Mouse (Mus musculus): ENCODE measurements at regions not wholly inside any gene's neighbourhood (a gene's known extent, or its start where the extent isn't known, plus 50 kb on each side); places are given as distances from the start of the nearest gene placed in this dataset.

DNA sequence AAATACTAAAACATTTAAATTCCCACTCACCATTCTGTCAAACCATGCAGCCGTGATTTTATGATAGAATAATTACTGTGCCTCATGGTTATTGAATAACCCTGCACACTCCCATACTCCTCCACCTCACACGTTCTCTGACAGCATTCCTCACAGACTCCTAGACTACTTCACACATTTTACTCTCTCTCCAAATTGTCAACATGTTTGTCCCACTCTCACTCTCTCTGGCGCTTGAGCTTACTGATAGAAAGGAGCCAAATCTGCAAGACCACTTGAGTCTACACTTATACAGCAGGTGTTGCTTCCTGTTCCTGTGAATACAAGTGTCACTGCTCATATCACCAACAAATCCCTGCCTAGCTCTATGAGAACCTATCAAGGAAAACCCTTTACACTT is 102.9 kb upstream of the Sema3a start:
- H3K79me2 ChIP-seq (ENCODE audit: control insufficient read depth, insufficient read depth, low read length, poor library complexity), result no peaks in the 10 kb centered on the region
- no peaks in the 10 kb centered on the region for H3K9me3 ChIP-seq (replicated peaks; ENCODE audit: insufficient read depth, low read length)
- no peaks in the 10 kb centered on the region for H3K4me1 ChIP-seq (ENCODE audit: control insufficient read depth in 1 of 2, insufficient read depth in 2 of 2, low read length in 2 of 2)
- DNase-seq (ENCODE audit: low read depth, low spot score), result no peak
- TF ChIP-seq MXI1 (IDR thresholded peaks at IDR 0.05; ENCODE audit: low read depth, low read length) (no peak), POLR2AphosphoS5 (IDR thresholded peaks at IDR 0.05; ENCODE audit: borderline replicate concordance, low read depth, low read length) (no peak), RAD21 (IDR thresholded peaks at IDR 0.05; ENCODE audit: low read depth, low read length) (no peak), MAX (IDR thresholded peaks at IDR 0.05; ENCODE audit: low read length) (no peak), TBP (IDR thresholded peaks at IDR 0.05; ENCODE audit: low read depth, low read length) (no peak), HCFC1 (IDR thresholded peaks at IDR 0.05; ENCODE audit: low read depth, low read length) (no peak), ETS1 (IDR thresholded peaks at IDR 0.05; ENCODE audit: low read depth, low read length) (no peak), TAL1 (IDR thresholded peaks at IDR 0.05; ENCODE audit: low read length) (no peak), TCF12 (IDR thresholded peaks at IDR 0.05; ENCODE audit: low read depth, low read length) (no peak), SIN3A (IDR thresholded peaks at IDR 0.05; ENCODE audit: low read length) (no peak), UBTF (IDR thresholded peaks at IDR 0.05; ENCODE audit: borderline replicate concordance, insufficient read depth, low read depth, low read length) (no peak), ZC3H11A (IDR thresholded peaks at IDR 0.05; ENCODE audit: low read depth, low read length) (no peak), USF2 (IDR thresholded peaks at IDR 0.05; ENCODE audit: borderline replicate concordance in 1 of 2, insufficient read depth in 1 of 2, low read depth in 1 of 2, low read length in 2 of 2) (no peak), MYB (IDR thresholded peaks at IDR 0.05; ENCODE audit: low read depth, low read length) (no peak), KAT2A (conservative IDR thresholded peaks at IDR 0.05; ENCODE audit: low read depth, low read length) (no peak)
- no peaks in the 10 kb centered on the region; a peak in 1 of 4 replicates for H3K27me3 ChIP-seq (ENCODE audit: control insufficient read depth in 1 of 2, insufficient read depth in 2 of 2, low read length in 2 of 2)
- no peak overlapping the region for H3K9ac ChIP-seq (ENCODE audit: control insufficient read depth, low read depth, low read length, poor library complexity, severe bottlenecking)
- no peak overlapping the region for H3K27ac ChIP-seq (ENCODE audit: control insufficient read depth, low read depth, low read length)
- no peaks in the 10 kb centered on the region for H3K36me3 ChIP-seq (ENCODE audit: control insufficient read depth in 1 of 2, insufficient read depth in 2 of 2, low read length in 2 of 2)
- no peak overlapping the region for H3K4me3 ChIP-seq (ENCODE audit: control insufficient read depth in 1 of 2, insufficient read depth in 1 of 2, low read depth in 2 of 2, low read length in 2 of 2)

DNA sequence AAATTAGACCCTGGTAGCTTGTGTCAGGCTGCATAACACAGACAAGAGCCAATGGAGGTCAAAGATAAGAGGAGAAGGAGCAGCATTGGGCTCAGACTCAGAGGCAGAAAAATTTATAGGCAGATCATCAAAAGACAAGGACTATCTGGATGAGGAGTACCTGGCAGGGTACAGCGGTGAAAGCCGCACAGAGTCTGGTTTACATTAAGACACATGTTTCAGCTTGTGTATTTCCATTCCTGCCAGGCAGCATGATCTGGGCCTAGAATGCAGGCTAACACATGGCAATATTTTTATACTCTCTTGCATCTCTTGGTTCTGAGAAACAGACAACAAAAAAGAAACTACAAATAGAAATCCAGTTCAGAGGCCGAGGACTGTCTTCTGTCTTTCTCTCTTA is 91.9 kb upstream of the Sema3a start:
- no peaks in the 10 kb centered on the region for H3K9me3 ChIP-seq (replicated peaks; ENCODE audit: insufficient read depth, low read length)
- TF ChIP-seq GATA1 (IDR thresholded peaks at IDR 0.05; ENCODE audit: low read depth, low read length) (0 out of 2 replicates have a peak, but pooled peaks have one; percentile 10), SIN3A (IDR thresholded peaks at IDR 0.05; ENCODE audit: low read length) (no peak)
- DNase-seq (ENCODE audit: low read depth, low spot score), result no peak
- no peaks in the 10 kb centered on the region for H3K36me3 ChIP-seq (ENCODE audit: control insufficient read depth in 1 of 2, insufficient read depth in 2 of 2, low read length in 2 of 2)
- no peak overlapping the region for H3K27ac ChIP-seq (ENCODE audit: control insufficient read depth, low read depth, low read length)
- H3K4me3 ChIP-seq (ENCODE audit: control insufficient read depth in 1 of 2, insufficient read depth in 1 of 2, low read depth in 2 of 2, low read length in 2 of 2), result no peak overlapping the region
- no peaks in the 10 kb centered on the region for H3K27me3 ChIP-seq (ENCODE audit: control insufficient read depth in 1 of 2, insufficient read depth in 2 of 2, low read length in 2 of 2)
- H3K79me2 ChIP-seq (ENCODE audit: control insufficient read depth, insufficient read depth, low read length, poor library complexity), result no peaks in the 10 kb centered on the region
- 0 out of 4 replicates have a peak, but pooled peaks cover 0 to 2% of the 10 kb centered on the region in 2 experiments for H3K4me1 ChIP-seq (ENCODE audit: control insufficient read depth in 1 of 2, insufficient read depth in 2 of 2, low read length in 2 of 2)
- no peak overlapping the region for H3K9ac ChIP-seq (ENCODE audit: control insufficient read depth, low read depth, low read length, poor library complexity, severe bottlenecking)

Measured in MEL (cell line).